Mouse (Mus musculus): ENCODE measurements around the gene Hist1h2bg. TPM values are rescaled to one million over a fixed set of nuclear protein-coding genes. Genes with fewer than 3 reads are reported as not detected.

Gene Hist1h2bg
- total and polyA plus RNA-seq, 3 experiments, result 14.7 to 2,580 TPM; not detected in 1

- Histone ChIP-seq H3K79me2 (ENCODE audit: control insufficient read depth, insufficient read depth, low read length, poor library complexity) (no peaks in the 10 kb centered on the region; the same call in 1 of the 2 replicates), H3K4me3 (ENCODE audit: control insufficient read depth in 1 of 2, insufficient read depth in 1 of 2, low read depth in 2 of 2, low read length in 2 of 2) (peak overlapping the region; percentile 44 to 62), H3K9ac (ENCODE audit: control insufficient read depth, low read depth, low read length, poor library complexity, severe bottlenecking) (peak overlapping the region; percentile 79), H3K27ac (ENCODE audit: control insufficient read depth, low read depth, low read length) (peak overlapping the region; percentile 99), H3K27me3 (ENCODE audit: control insufficient read depth in 1 of 2, insufficient read depth in 2 of 2, low read length in 2 of 2) (no peaks in the 10 kb centered on the region), H3K9me3 (replicated peaks; ENCODE audit: insufficient read depth, low read length) (no peaks in the 10 kb centered on the region), H3K36me3 (ENCODE audit: control insufficient read depth in 1 of 2, insufficient read depth in 2 of 2, low read length in 2 of 2) (peaks cover 0 to 27% of the 10 kb centered on the region in 2 experiments; a peak in 2 of 4 replicates), H3K4me1 (ENCODE audit: control insufficient read depth in 1 of 2, insufficient read depth in 2 of 2, low read length in 2 of 2) (peaks cover 0 to 8% of the 10 kb centered on the region in 2 experiments; a peak in 2 of 4 replicates)
- DNase-seq (ENCODE audit: low read depth, low spot score), result peak; percentile 65
- 0 out of 2 replicates have a peak, but pooled peaks have one; percentile 32 for TF ChIP-seq GATA1 (IDR thresholded peaks at IDR 0.05; ENCODE audit: low read depth, low read length)
- TF ChIP-seq HCFC1 (IDR thresholded peaks at IDR 0.05; ENCODE audit: low read depth, low read length), result no peak
- TF ChIP-seq EP300 (IDR thresholded peaks at IDR 0.05; ENCODE audit: low read depth in 1 of 2, low read length in 2 of 2), result no peak
Observed at GRCm38 (mm10) chr13:23586099-23586939, 15.1 kb downstream of the Hist1h2bg start.

- Histone ChIP-seq H3K4me1 (ENCODE audit: control insufficient read depth in 1 of 2, insufficient read depth in 2 of 2, low read length in 2 of 2) (peaks cover 0 to 8% of the 10 kb centered on the region in 2 experiments; a peak in 2 of 4 replicates), H3K4me3 (ENCODE audit: control insufficient read depth in 1 of 2, insufficient read depth in 1 of 2, low read depth in 2 of 2, low read length in 2 of 2) (peak overlapping the region; percentile 44 to 62)
Observed at GRCm38 (mm10) chr13:23586940-23587225, 15.7 kb downstream of the Hist1h2bg start.

GRCm38 (mm10) chr13:23591206-23591605 is 20.0 kb downstream of the Hist1h2bg start:
- H3K36me3 ChIP-seq (ENCODE audit: control insufficient read depth in 1 of 2, insufficient read depth in 2 of 2, low read length in 2 of 2), result peaks cover 0 to 33% of the 10 kb centered on the region in 2 experiments; a peak in 2 of 4 replicates
- no peaks in the 10 kb centered on the region for H3K9me3 ChIP-seq (replicated peaks; ENCODE audit: insufficient read depth, low read length)
- H3K4me1 ChIP-seq (ENCODE audit: control insufficient read depth in 1 of 2, insufficient read depth in 2 of 2, low read length in 2 of 2), result peaks cover 13 to 31% of the 10 kb centered on the region in 2 experiments
- H3K9ac ChIP-seq (ENCODE audit: control insufficient read depth, low read depth, low read length, poor library complexity, severe bottlenecking), result no peak overlapping the region
- no peak overlapping the region for H3K27ac ChIP-seq (ENCODE audit: control insufficient read depth, low read depth, low read length)
- no peaks in the 10 kb centered on the region for H3K27me3 ChIP-seq (ENCODE audit: control insufficient read depth in 1 of 2, insufficient read depth in 2 of 2, low read length in 2 of 2)
- H3K4me3 ChIP-seq (ENCODE audit: control insufficient read depth in 1 of 2, insufficient read depth in 1 of 2, low read depth in 2 of 2, low read length in 2 of 2), result no peak overlapping the region
- no peak for DNase-seq (ENCODE audit: low read depth, low spot score)
- H3K79me2 ChIP-seq (ENCODE audit: control insufficient read depth, insufficient read depth, low read length, poor library complexity), result no peaks in the 10 kb centered on the region; the same call in 1 of the 2 replicates
- TF ChIP-seq E2F4 (IDR thresholded peaks at IDR 0.05; ENCODE audit: borderline replicate concordance, low read depth, low read length) (no peak), ZNF384 (IDR thresholded peaks at IDR 0.05; ENCODE audit: low read depth, low read length) (no peak), MYC (IDR thresholded peaks at IDR 0.05; ENCODE audit: low read depth, low read length) (no peak), MEF2A (IDR thresholded peaks at IDR 0.05; ENCODE audit: extremely low read depth, insufficient replicate concordance, low read depth, low read length, poor library complexity, severe bottlenecking) (no peak), JUND (IDR thresholded peaks at IDR 0.05; ENCODE audit: low read depth, low read length) (no peak), TBP (IDR thresholded peaks at IDR 0.05; ENCODE audit: low read depth, low read length) (no peak), POLR2AphosphoS2 (IDR thresholded peaks at IDR 0.05; ENCODE audit: low read length) (no peak), ETS1 (IDR thresholded peaks at IDR 0.05; ENCODE audit: low read depth, low read length) (no peak), TCF12 (IDR thresholded peaks at IDR 0.05; ENCODE audit: low read depth, low read length) (no peak), ZKSCAN1 (IDR thresholded peaks at IDR 0.05; ENCODE audit: low read depth, low read length) (no peak), MXI1 (IDR thresholded peaks at IDR 0.05; ENCODE audit: low read depth, low read length) (no peak), GATA1 (IDR thresholded peaks at IDR 0.05; ENCODE audit: low read depth, low read length) (no peak)

More at GRCm38 (mm10) chr13:23586940-23587225, 15.7 kb downstream of the Hist1h2bg start:
- no peaks in the 10 kb centered on the region for H3K9me3 ChIP-seq (replicated peaks; ENCODE audit: insufficient read depth, low read length)
- TF ChIP-seq JUND (IDR thresholded peaks at IDR 0.05; ENCODE audit: low read depth, low read length) (no peak), ETS1 (IDR thresholded peaks at IDR 0.05; ENCODE audit: low read depth, low read length) (no peak), EP300 (IDR thresholded peaks at IDR 0.05; ENCODE audit: low read depth in 1 of 2, low read length in 2 of 2) (no peak), MYB (IDR thresholded peaks at IDR 0.05; ENCODE audit: low read depth, low read length) (no peak), CHD2 (IDR thresholded peaks at IDR 0.05; ENCODE audit: low read length) (no peak), CTCF (IDR thresholded peaks at IDR 0.05 in 2 of 3, conservative IDR thresholded peaks at IDR 0.05 in 1 of 3; ENCODE audit: control insufficient read depth in 1 of 3, insufficient read depth in 1 of 3, low read depth in 2 of 3, low read length in 3 of 3, poor library complexity in 1 of 3, severe bottlenecking in 1 of 3) (no peak), KAT2A (conservative IDR thresholded peaks at IDR 0.05; ENCODE audit: low read depth, low read length) (no peak), MEF2A (IDR thresholded peaks at IDR 0.05; ENCODE audit: extremely low read depth, insufficient replicate concordance, low read depth, low read length, poor library complexity, severe bottlenecking) (no peak), GATA1 (IDR thresholded peaks at IDR 0.05; ENCODE audit: low read depth, low read length) (no peak), POLR2A (IDR thresholded peaks at IDR 0.05; ENCODE audit: control insufficient read depth in 1 of 2, insufficient read depth in 1 of 2, low read depth in 1 of 2, low read length in 2 of 2, poor library complexity in 1 of 2) (no peak), NELFE (IDR thresholded peaks at IDR 0.05; ENCODE audit: low read depth, low read length) (no peak), CHD1 (IDR thresholded peaks at IDR 0.05; ENCODE audit: low read depth, low read length) (no peak), MAZ (IDR thresholded peaks at IDR 0.05; ENCODE audit: low read depth, low read length) (no peak), MAX (IDR thresholded peaks at IDR 0.05; ENCODE audit: low read length) (no peak)
- peak overlapping the region; percentile 99 for H3K27ac ChIP-seq (ENCODE audit: control insufficient read depth, low read depth, low read length)
- peak; percentile 70 for DNase-seq (ENCODE audit: low read depth, low spot score)
- no peaks in the 10 kb centered on the region; the same call in 1 of the 2 replicates for H3K79me2 ChIP-seq (ENCODE audit: control insufficient read depth, insufficient read depth, low read length, poor library complexity)
- no peaks in the 10 kb centered on the region for H3K27me3 ChIP-seq (ENCODE audit: control insufficient read depth in 1 of 2, insufficient read depth in 2 of 2, low read length in 2 of 2)
- H3K9ac ChIP-seq (ENCODE audit: control insufficient read depth, low read depth, low read length, poor library complexity, severe bottlenecking), result peak overlapping the region; percentile 79
- H3K36me3 ChIP-seq (ENCODE audit: control insufficient read depth in 1 of 2, insufficient read depth in 2 of 2, low read length in 2 of 2), result peaks cover 0 to 27% of the 10 kb centered on the region in 2 experiments; a peak in 2 of 4 replicates
